Mouse (Mus musculus) gastrocnemius, postnatal 14 days (tissue): ENCODE results near the gene Bbs12. TPM values are rescaled to one million over a fixed set of nuclear protein-coding genes. Genes with fewer than 3 reads are reported as not detected.

Experiments
- DNase-seq: peaks from one replicate; pipeline ENCODE4 v3.0.0; 2021; ENCODE audit warnings: mixed read lengths
- intact Hi-C: fragments of 180-260 bp; cut with DNase I; formaldehyde crosslinking; loops from one replicate; pipeline ENCODE4 v1.15.1; 2025; ENCODE audit warnings: low total_unique reads
- total RNA-seq, 2 experiments: library from RNA; stranded (reverse); gene quantifications; 2 replicates each; pipeline ENCODE4 v1.2.3; 2021

The Bbs12 gene
- total RNA-seq, 2 experiments from 2014 or later: 0.53 to 0.78 TPM

GRCm38 (mm10) chr3:37370407-37370806, 58.1 kb downstream of the Bbs12 start:
- intact Hi-C loops: no loop called here
- DNase-seq: no peak

Other genes starting within 250 kb of the Bbs12 start
- not detected for gene Adad1, start 249.0 kb upstream of the Bbs12 start, total RNA-seq
- gene Il2, start 186.6 kb upstream of the Bbs12 start, total RNA-seq: not detected
- gene Il21, start 79.9 kb upstream of the Bbs12 start, total RNA-seq: not detected
- under 1 TPM; 0.29 to 0.57 TPM for gene Cetn4, start 154 bp downstream of the Bbs12 start, total RNA-seq
- gene Fgf2, start 35.8 kb downstream of the Bbs12 start, total RNA-seq: 10 to 100 TPM in 1 of 2 experiments, 1 to 10 TPM in 1; 8.1 to 10.9 TPM
- 10 to 100 TPM; 10.9 to 12.9 TPM for gene Spata5, start 107.3 kb downstream of the Bbs12 start, total RNA-seq
- 10 to 100 TPM; 21.5 to 26.8 TPM for gene Nudt6, start 107.7 kb downstream of the Bbs12 start, total RNA-seq